Mouse (Mus musculus) lung, adult 2 months (tissue): Measurements from ENCODE around the gene Il1r1.

Source experiments
- CTCF ChIP-seq: fragments of 200-500 bp; IDR thresholded peaks from 2 replicates; pipeline ENCODE4 v1.5.1; 2011; ENCODE audit warnings: mild to moderate bottlenecking, low read length, control low read depth; ENCODE audit not compliant: insufficient read depth
- POLR2A ChIP-seq: fragments of 200-500 bp; IDR thresholded peaks from 2 replicates; pipeline ENCODE4 v1.6.1; 2011; ENCODE audit warnings: low read depth, mild to moderate bottlenecking, control low read depth, low read length, borderline replicate concordance; ENCODE audit errors: extremely low read depth

DNA sequence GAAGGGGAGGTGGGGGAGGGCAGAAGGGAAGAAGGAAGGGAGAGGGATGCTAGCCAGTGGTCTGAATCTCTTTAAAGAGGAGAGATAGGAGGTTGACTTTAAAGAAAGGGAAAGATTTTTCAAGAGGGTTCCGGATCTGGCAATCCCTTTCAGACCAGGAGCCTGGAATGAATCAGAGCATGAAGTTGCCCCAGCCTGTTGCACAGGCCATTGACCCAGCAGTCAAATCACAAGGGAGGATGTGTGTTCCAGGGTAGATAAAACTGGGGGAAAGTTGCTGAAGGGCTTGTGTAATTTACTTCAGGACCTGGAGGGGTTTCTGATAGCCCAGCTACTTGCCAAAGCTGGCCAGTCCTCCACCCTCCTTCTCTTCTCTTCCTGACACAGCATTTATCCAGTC lies 45.4 kb upstream of the Il1r1 start:
- TF ChIP-seq CTCF (no peak), POLR2A (no peak)
